Mouse (Mus musculus): Measurements from ENCODE around the gene Sfrp4. TPM values are rescaled to one million over a fixed set of nuclear protein-coding genes. Genes with fewer than 3 reads are reported as not detected.
A peak's percentile ranks its signal among the peaks of the same experiment; 100 is the strongest.
"Not testable (repeated sequence)": the region's sequence is repeated elsewhere in the genome, so short reads cannot be mapped to it uniquely, and the experiment has no call there.

The Sfrp4 gene
- total RNA-seq (2014; rRNA removed; ENCODE audit: low replicate concordance) = not detected in 2 replicates
- 0.15 TPM in 2 replicates for polyA plus RNA-seq (2015; fragmentation: Nextera tagmentation; extraction: Ambion mirVana)

DNA sequence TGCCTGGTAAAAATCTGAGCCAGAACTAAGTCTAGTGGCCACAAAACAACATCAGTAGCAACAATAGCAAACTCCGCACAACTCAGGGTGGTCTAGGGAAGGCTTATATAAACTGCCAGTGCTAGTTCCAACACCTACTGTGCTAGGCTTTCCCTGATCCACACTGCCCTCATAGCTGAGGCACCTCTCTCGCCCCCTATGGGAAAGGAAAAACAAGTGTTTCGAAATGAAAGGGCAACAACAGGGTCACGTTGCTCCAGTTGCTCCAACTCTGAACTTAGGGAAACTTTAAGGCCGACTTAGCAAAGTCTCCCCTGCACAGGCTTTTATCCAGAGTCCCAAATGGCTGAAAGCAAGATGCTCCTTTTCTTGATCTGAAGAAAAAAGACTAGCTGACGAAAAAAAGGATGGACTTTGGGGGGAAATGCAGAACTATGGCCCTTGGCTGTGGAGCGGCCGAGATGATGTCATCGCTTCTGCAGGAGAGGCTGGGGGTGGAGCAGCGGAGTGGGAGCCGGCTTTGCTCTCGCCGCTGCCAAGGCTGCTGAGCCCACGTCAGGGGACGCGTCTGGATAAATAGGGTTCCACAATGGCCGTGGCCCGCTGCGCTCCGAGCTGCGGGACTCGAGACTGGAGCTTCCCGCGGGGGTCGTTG is at the start of gene Sfrp4:
Gene Sfrp4, plus strand, starts transcription at position 532 of the 655 bp plus-strand sequence.
- peaks cover 12% of the 10 kb centered on the region for H3K4me1 ChIP-seq (ENCODE audit: control insufficient read depth, insufficient read depth)
- H3K36me3 ChIP-seq (replicated peaks; ENCODE audit: control insufficient read depth, insufficient read depth, low read length) = no peaks in the 10 kb centered on the region
- H3K4me3 ChIP-seq (ENCODE audit: low read depth, low read length) = peak within 1 kb of the TSS; percentile 51
- peak within 1 kb of the TSS; percentile 40 for H3K9ac ChIP-seq (replicated peaks; ENCODE audit: low read depth, low read length)
- peak within 1 kb of the TSS; percentile 85 for H3K4me2 ChIP-seq (ENCODE audit: low read depth, low read length)
- DNase-seq (ENCODE audit: low spot score) (peak; percentile 45), ATAC-seq (ENCODE audit: insufficient read depth, low read depth) (peak; percentile 59)
- peaks cover 21% of the 10 kb centered on the region for H3K27me3 ChIP-seq (ENCODE audit: control insufficient read depth, insufficient read depth, low read length)
- H3K27ac ChIP-seq (ENCODE audit: low read depth) = no peak within 1 kb of the TSS
- TF ChIP-seq CTCF (IDR thresholded peaks at IDR 0.05; ENCODE audit: low read depth) (peak; percentile 42), EP300 (IDR thresholded peaks at IDR 0.05; ENCODE audit: low read depth) (no peak)
- H3K9me3 ChIP-seq (replicated peaks; ENCODE audit: control insufficient read depth, low read length) = no peaks in the 10 kb centered on the region
- WGBS = 6% methylated on average over 25 of the region's 25 CpGs

DNA sequence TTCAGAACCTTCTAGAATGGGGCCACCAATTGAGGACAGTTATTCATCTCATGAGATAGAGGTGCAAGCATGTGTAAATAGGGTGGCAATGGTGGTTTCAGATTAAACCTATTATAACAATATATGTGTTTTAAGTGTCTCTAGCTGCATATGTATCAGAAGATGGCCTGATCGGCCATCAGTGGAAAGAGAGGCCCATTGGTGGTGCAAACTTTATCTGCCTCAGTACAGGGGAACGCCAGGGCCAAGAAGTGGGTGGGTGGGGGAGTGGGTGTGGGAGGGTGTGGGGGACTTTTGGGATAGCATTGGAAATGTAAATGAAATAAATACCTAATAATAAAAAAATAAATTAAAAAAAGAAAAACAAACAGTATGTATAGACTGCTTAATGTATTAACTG is 48.2 kb upstream of the Sfrp4 start:
- 93% methylated on average over 2 of the region's 2 CpGs for WGBS
- H3K9ac ChIP-seq (replicated peaks; ENCODE audit: low read depth, low read length); ATAC-seq (ENCODE audit: insufficient read depth, low read depth); H3K4me1 ChIP-seq (ENCODE audit: control insufficient read depth, insufficient read depth); H3K36me3 ChIP-seq (replicated peaks; ENCODE audit: control insufficient read depth, insufficient read depth, low read length); H3K4me2 ChIP-seq (ENCODE audit: low read depth, low read length); DNase-seq (ENCODE audit: low spot score); H3K9me3 ChIP-seq (replicated peaks; ENCODE audit: control insufficient read depth, low read length); H3K4me3 ChIP-seq (ENCODE audit: low read depth, low read length); H3K27ac ChIP-seq (ENCODE audit: low read depth); H3K27me3 ChIP-seq (ENCODE audit: control insufficient read depth, insufficient read depth, low read length): not testable (repeated sequence)

DNA sequence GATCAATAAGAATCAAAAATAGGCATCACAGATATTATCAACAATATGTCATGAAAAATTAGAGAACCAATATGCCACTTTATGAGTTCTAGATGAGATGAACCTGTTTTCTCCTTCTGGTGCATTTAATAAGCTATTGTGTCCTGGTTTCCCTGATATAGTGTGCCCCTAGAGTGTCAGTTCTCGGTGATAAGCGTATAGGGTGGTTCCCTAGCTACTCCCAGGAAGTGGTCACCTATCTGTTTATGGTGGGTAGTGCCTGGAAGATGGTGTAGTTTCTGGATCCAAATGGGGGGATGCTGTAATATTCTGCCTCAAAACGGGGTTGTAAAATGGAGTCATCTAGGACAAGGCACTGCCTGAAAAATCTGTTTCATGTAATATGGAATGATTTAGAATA is 47.0 kb upstream of the Sfrp4 start:
- no peak overlapping the region for H3K9ac ChIP-seq (replicated peaks; ENCODE audit: low read depth, low read length)
- H3K4me1 ChIP-seq (ENCODE audit: control insufficient read depth, insufficient read depth) = no peaks in the 10 kb centered on the region
- ATAC-seq (ENCODE audit: insufficient read depth, low read depth) (no peak), DNase-seq (ENCODE audit: low spot score) (no peak)
- TF ChIP-seq CTCF (IDR thresholded peaks at IDR 0.05; ENCODE audit: low read depth) (no peak), EP300 (IDR thresholded peaks at IDR 0.05; ENCODE audit: low read depth) (no peak)
- WGBS = 74% methylated on average over 3 of the region's 3 CpGs
- no peaks in the 10 kb centered on the region for H3K9me3 ChIP-seq (replicated peaks; ENCODE audit: control insufficient read depth, low read length)
- H3K27ac ChIP-seq (ENCODE audit: low read depth) = no peak overlapping the region
- H3K27me3 ChIP-seq (ENCODE audit: control insufficient read depth, insufficient read depth, low read length) = no peaks in the 10 kb centered on the region
- no peaks in the 10 kb centered on the region for H3K36me3 ChIP-seq (replicated peaks; ENCODE audit: control insufficient read depth, insufficient read depth, low read length)
- H3K4me3 ChIP-seq (ENCODE audit: low read depth, low read length) = no peak overlapping the region
- H3K4me2 ChIP-seq (ENCODE audit: low read depth, low read length) = no peak overlapping the region

GRCm38 (mm10) chr13:19590996-19591759 is 31.7 kb upstream of the Sfrp4 start:
- no peaks in the 10 kb centered on the region for H3K36me3 ChIP-seq (replicated peaks; ENCODE audit: control insufficient read depth, insufficient read depth, low read length)
- peak; percentile 5 for DNase-seq (ENCODE audit: low spot score)
- whole genome bisulfite sequencing = 86% methylated on average over 3 of the region's 3 CpGs

GRCm38 (mm10) chr13:19595141-19595540 is 27.8 kb upstream of the Sfrp4 start:
- 94% methylated on average over 1 of the region's 1 CpGs for WGBS

More at GRCm38 (mm10) chr13:19590996-19591759, 31.7 kb upstream of the Sfrp4 start:
- Histone ChIP-seq H3K9me3 (replicated peaks; ENCODE audit: control insufficient read depth, low read length) (no peaks in the 10 kb centered on the region), H3K9ac (replicated peaks; ENCODE audit: low read depth, low read length) (no peak overlapping the region), H3K4me3 (ENCODE audit: low read depth, low read length) (no peak overlapping the region), H3K4me1 (ENCODE audit: control insufficient read depth, insufficient read depth) (peaks cover 6% of the 10 kb centered on the region; the same call in 1 of the 2 replicates), H3K27me3 (ENCODE audit: control insufficient read depth, insufficient read depth, low read length) (no peaks in the 10 kb centered on the region), H3K4me2 (ENCODE audit: low read depth, low read length) (no peak overlapping the region), H3K27ac (ENCODE audit: low read depth) (no peak overlapping the region)
- 0 out of 2 replicates have a peak, but pooled peaks have one; percentile 30 for ATAC-seq (ENCODE audit: insufficient read depth, low read depth)
- TF ChIP-seq EP300 (IDR thresholded peaks at IDR 0.05; ENCODE audit: low read depth) (no peak), CTCF (IDR thresholded peaks at IDR 0.05; ENCODE audit: low read depth) (no peak)

More at GRCm38 (mm10) chr13:19595141-19595540, 27.8 kb upstream of the Sfrp4 start:
- no peaks in the 10 kb centered on the region for H3K27me3 ChIP-seq (ENCODE audit: control insufficient read depth, insufficient read depth, low read length)
- H3K4me2 ChIP-seq (ENCODE audit: low read depth, low read length) = no peak overlapping the region
- H3K36me3 ChIP-seq (replicated peaks; ENCODE audit: control insufficient read depth, insufficient read depth, low read length) = no peaks in the 10 kb centered on the region
- DNase-seq (ENCODE audit: low spot score) (no peak), ATAC-seq (ENCODE audit: insufficient read depth, low read depth) (no peak)
- H3K4me1 ChIP-seq (ENCODE audit: control insufficient read depth, insufficient read depth) = peaks cover 6% of the 10 kb centered on the region; the same call in 1 of the 2 replicates
- TF ChIP-seq CTCF (IDR thresholded peaks at IDR 0.05; ENCODE audit: low read depth) (no peak), EP300 (IDR thresholded peaks at IDR 0.05; ENCODE audit: low read depth) (no peak)
- no peak overlapping the region for H3K27ac ChIP-seq (ENCODE audit: low read depth)
- no peak overlapping the region for H3K4me3 ChIP-seq (ENCODE audit: low read depth, low read length)
- H3K9me3 ChIP-seq (replicated peaks; ENCODE audit: control insufficient read depth, low read length) = no peaks in the 10 kb centered on the region
- H3K9ac ChIP-seq (replicated peaks; ENCODE audit: low read depth, low read length) = no peak overlapping the region

Measured in heart, postnatal 0 days (tissue).